Mouse (Mus musculus): ENCODE data around the gene Plcxd3.

Gene Plcxd3

DNA sequence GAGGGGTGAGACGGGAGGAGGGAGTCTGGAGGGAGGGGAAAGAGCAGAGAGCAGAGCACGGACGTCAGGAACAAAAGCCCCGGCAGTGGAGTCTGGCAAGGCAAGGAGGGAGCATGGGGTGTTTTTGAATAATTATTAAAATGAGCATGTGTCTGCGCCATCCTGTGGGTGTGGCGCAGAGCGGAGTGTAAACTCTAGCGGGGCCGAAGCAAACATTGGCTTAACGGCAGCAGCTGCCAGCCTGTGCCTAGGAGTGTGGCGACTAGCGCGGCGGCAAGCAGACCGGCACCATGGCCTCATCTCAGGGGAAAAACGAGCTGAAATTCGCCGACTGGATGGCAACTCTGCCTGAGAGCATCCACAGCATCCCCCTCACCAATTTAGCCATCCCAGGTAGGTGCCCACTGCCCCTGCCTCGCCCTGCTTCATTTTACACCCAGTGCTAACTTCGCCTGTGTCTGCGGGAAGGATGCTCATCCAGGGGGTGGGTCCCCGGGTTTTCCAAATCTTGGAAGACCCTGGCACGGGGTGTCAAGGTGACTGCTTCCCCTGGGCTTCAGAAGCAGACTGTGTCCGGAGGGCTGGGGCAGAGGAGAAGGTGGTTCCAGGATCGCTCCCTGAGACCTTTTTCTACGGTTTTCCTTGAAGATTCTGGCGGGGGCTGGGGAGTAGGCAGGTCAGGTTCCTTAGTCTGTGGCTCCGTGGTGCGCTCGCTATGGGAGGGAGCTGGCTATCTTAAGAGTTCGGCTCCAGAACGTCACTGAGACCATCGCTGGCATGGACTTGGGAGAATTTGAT lies at the start of gene Plcxd3:
Plcxd3 (plus strand) TSS at position 69 of the 798 bp plus-strand sequence.
- DNase-seq (ENCODE audit: low spot score in 2 of 2): no peak

DNA sequence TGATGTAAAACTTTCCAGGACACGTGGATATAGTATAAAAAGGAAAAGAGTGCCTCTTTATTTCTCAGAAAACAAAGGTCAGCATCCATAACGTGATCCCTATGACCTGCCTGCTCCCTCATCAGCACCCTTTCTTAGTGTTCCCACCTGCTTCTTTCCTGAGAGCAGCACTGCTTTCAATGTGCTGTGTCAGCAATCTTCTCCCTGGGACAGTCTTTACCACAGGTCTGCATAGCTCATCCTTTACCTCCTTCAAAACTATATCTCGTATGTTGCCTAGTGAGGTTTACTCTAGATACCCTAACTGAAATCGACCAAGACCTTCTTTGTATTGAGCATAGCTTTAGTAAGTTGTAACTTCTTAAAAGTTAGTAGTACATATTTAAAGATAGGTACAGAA lies 43.4 kb upstream of the Plcxd3 start:
- DNase-seq (ENCODE audit: low spot score in 2 of 2): no peak

DNA sequence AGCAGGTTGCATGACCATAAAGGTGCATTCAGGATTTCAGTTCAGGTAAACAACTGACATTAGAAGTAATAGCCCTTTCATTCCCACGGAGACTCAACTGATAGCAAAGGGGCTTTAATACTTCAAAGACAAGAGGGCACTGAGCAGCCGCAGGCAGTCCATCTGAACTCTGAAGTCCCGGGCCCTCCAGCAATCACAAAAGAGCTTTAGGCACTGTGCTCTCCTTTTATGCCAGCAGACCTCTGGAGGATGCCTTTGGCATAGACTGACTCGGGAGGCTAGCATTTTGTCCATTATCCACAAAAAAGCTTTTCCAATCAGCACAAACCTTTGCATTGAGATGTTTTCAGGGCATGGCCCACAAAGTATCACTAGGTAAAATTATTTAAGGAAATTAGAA lies 33.7 kb upstream of the Plcxd3 start:
- no peak for DNase-seq (ENCODE audit: low spot score in 2 of 2)

DNA sequence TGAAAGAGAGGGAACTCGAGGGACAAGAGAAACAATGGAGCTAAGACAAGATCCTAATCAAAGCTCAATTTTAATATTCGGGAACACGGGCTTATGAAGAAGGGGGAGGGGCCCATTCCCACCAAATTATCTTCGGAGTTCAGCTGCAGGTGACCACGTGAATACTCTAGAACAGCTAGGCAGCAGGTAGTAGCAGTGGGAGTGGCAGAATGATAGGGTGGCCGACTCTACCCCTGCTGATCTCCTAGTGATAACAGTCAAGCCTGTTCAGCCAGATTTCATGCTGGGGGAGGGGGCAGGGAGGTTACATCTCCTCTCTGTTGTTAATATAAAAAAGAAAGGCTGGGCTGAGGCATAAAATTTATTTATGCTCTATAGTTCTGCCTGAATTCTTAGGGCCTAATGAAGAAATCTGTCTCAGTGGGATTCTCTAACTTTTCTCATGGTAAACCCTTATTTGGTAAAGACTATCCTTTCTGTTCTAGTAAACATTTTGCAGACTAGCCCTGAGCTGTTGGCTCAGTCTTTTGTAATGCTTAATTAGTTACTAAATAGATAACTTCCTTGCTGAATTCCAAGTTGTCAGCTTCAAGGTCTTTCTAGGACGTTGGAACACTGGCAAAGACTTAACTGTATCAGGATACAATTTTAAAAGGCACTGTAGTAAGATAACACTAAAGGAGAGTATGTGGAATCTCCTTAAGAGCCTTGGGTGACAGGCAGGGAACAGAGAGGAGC lies 26.3 kb upstream of the Plcxd3 start:
- no peak for DNase-seq (ENCODE audit: low spot score in 2 of 2)

DNA sequence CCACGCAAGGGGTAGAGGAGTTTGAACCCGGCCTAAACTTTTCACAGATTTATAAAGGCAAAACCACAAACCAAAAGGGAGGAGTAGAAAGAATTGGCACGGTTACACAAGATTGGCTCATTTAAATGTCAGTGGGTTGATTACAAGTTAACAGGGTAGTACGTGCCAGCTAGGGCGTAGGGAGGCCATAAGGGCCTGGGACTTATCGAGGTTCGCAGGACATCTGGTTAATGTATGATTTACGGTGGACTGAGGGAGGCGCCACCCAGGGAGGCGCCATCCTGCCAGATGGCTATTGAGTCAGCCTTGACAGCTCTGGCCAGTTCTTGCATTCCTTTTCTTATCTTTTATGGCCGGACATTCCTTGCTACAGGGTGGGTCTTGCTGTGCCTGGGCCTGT lies 18.9 kb upstream of the Plcxd3 start:
- no peak for DNase-seq (ENCODE audit: low spot score in 2 of 2)

DNA sequence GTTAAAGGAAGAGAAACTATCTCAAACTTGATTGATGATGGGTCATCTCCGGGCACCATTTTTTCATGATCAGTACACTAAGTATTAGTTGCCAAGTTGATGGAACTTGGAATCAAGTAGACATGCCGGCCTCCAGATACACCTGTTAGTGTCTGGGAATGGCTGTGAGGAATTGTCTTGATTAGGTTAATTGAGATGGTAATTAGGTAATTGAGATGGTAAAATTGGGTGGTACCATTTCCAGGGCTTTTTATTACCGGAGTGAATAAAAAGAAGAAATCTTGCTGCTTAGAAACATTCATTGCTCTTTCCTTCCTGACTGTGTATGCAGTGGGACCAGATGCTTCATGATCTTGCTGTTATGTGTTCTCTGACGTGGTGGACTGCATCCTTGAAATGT lies 17.6 kb upstream of the Plcxd3 start:
- DNase-seq (ENCODE audit: low spot score in 2 of 2): no peak

DNA sequence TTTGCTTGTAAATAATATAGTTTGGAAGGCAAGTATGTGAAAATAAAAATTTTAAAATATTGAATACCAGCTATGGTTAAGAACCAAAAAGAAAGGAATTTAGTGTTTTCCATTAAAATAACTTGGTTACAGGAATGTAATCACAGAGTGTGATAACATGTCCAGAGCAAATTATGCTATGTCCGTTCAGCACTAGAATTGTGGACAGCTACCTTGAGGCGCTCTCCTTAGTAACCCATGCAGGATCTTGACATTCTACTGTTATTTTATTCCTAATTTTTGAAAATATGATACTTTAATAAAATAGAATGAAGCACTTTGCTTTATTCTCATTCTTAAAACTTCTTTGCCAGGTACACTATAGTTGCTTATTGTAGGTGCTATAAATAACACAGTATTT lies 7.5 kb upstream of the Plcxd3 start:
- DNase-seq (ENCODE audit: low spot score in 2 of 2): no peak

DNA sequence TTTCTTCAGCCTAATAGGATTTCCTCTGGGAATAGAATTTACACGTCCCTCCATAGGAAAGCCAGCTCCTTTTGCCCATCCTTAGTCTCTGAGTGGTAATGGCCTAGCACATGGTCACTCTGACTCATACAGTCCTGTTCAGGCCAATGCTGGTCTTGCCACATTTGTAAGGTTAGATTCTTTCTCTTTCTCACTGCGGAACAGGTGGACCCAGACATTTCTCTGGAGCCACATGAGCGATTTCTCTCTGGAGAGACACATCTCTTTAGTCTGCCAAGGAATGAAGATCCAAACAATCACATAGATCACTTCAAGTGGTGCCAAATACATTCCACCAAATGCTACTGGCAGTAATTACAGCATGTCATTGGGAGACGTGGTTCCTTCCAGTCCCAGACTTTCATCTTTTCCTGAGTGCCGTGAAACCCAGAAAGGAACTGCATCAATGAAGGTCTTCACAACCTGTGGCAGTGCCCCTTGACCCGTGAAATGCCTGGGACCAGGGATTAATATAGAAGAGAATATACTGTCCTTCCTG lies 769 bp upstream of the Plcxd3 start:
- DNase-seq (ENCODE audit: low spot score in 2 of 2): no peak

DNA sequence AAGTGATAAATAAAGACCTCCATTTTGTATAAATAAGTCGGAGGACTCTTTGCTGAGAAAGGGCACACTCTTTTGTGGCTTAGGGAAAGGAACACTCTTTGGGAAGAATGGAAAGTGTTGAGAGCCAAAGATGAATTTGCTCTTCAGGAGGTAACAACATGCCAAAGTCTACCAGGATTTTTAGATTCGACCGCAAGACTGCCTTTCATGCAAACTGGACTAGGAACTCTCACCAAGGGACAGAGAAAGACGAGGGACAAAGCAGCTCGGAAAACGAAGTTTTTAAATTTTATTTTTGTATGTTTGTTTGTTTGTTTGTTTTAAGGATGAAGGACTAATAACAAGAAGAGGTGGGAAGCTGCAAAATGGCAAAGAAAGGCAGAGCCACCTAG lies 264 bp upstream of the Plcxd3 start:
- no peak for DNase-seq (ENCODE audit: low spot score in 2 of 2)

DNA sequence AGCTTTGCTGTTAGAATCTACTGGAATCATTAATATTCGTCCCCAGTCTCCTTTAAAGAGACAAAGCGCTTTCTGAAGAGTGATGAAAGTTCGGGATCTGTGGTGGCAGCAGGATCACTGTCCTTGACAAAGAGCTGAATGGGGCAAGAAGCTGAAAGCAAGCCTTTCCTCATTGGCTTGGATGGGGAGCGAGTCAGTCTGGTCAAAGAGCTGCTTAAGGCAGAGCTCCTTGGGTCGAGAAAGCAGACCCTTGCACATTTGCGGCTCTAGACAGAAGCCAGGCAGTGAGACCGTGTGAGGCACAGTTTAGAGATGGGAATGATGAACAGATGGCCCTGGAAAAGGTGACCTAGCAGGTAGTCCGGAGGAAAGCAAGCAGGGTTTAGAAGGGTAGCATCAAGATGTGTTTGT lies 935 bp downstream of the Plcxd3 start:
- DNase-seq (ENCODE audit: low spot score in 2 of 2): no peak

DNA sequence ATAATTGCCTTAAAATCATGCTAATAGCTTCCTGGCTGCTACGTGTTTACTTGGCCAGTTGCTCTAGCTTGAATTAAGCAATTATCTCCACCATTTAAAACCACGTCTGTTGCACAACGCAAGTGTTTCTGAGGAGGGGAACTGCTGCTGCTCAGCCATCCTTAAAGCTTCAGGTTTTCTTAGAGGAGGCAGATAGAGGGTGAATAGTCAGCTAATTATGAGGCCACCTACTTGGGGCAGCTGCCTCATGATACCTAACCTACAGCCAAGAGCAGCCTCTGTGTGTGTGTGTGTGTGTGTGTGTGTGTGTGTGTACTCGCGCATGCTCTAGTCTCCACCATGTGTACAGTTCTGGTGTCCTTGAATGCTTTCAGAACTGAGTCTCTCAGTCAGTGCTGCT lies 3.5 kb downstream of the Plcxd3 start:
- DNase-seq (ENCODE audit: low spot score in 2 of 2): no peak

DNA sequence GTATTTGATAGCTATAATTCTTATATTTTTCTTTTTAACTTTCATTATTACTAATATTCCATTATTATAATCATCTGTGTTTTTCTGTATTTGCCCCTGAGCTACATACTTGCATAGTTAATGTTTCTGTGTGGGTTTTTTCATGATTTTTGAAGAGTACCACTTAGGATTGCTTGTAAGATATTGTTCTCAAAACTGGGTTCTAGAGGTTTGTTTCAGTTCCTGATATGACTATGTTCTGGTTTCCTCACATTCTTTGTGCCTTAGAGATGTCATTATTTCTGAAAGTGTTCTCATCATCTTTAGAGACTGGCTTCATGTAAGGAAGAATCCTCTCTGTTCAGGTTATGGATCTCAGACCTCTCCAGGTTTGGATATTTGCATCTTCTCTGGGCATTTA lies 12.5 kb downstream of the Plcxd3 start:
- DNase-seq (ENCODE audit: low spot score in 2 of 2): no peak

DNA sequence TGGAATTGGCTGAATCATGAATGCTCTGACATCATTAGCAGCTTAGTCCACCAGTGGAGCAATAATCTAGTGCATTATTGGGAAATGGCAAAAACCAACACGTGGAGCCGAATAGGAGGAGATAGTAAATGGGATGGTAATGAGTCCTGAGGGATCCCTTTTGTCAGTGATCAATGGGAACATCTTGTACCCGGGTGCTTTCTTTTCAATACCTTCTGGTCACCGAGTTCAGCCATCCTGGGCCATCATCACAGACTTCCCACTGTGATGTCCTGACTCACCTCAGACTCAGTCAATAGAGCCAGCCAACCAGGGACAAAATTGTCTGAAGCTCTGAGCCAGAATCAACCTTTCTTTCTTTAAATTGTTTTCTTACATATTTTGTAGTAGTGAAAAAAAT lies 24.8 kb downstream of the Plcxd3 start:
- no peak for DNase-seq (ENCODE audit: low spot score in 2 of 2)

DNA sequence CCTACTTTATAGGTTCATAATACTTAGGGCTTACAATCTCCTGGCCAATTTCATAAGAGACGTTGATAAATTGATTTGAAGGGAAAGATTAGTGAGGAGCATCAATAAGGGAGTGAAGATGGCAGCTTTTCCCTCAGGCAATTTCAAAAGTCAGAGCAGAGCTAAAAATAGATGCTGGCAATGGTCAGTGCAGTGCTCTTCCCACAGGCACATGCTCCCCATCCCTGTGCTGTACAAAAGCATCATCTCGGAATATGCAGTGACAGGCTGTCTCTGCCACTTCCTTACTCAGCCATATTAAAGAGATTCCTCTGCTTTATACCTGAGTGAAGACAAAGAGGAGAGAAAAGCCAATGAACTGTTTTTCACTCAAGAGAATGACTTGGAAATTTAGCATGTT lies 36.0 kb downstream of the Plcxd3 start:
- DNase-seq (ENCODE audit: low spot score in 2 of 2): no peak

DNA sequence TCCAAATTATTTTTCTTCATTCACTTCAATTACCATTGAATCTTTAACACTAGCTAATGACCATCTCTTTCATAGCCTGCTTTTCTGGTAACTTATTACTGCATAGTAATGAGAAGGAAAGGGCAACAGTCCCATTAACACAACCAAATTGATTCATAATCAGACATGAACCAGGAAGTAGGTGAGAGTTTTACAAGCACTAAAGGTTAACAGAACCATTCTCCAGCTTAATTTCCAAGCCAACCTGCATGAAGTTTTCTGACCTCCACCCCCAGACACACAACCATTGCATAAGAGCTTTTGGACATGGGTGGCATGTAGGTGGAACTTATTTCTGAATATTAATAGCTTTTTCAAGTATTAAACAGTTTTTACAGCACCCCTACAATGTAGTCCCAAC lies 64.8 kb downstream of the Plcxd3 start:
- no peak for DNase-seq (ENCODE audit: low spot score in 2 of 2)

DNA sequence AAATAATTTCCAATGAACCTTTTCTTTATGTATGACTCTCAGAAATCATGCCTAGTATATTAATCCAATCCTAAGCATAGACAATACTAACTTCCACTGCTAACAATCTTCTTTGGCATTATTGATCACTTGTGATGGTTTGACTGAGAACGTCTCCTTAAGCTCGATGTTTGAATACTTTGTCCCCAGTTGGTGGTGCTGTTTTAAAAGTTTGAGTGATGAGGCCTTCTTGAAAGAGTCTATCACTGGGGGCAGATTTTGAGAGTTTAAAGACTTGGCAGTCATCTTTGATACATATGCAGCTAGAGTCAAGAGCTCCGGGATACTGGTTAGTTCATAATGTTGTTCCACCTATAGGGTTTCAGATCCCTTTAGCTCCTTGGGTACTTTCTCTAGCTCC lies 120.9 kb downstream of the Plcxd3 start:
- DNase-seq (ENCODE audit: low spot score in 2 of 2): no peak

DNA sequence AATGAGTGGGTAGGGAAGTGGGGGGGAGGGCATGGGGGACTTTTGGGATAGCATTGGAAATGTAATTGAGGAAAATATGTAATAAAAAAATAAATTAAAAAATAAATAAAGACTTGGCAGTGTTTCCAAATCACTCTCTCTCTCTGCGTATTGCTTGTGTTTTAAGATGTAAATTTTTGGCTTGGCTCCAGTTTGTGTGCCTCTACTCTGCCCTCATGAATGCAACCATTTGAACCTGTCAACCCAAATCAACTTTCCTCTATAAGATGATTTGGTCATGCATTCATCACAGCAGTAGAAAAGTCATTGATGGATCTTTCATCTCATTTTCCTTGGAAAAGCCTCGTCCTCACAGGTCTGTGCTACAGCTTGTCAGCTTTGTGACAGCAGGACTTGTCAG lies 121.7 kb downstream of the Plcxd3 start:
- DNase-seq (ENCODE audit: low spot score in 2 of 2): no peak

DNA sequence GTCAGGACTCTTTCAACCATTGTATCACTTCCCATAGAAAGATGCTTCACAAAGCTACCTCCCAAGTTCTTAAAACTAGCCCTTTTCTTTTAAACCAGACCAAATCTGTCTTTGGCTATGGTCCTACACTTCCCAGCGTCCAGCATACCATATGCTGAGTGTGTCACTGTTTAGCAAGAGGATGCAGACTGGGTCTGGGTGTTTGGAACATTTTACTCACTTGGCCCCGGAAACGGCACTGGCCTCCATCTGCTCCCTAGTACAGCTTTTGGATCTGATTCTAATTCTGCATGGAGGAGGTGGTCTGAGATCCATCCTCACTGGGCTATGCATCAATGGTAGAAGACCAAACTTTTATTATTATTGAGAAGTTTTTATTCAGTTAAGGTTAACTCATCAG lies 122.7 kb downstream of the Plcxd3 start:
- no peak for DNase-seq (ENCODE audit: low spot score in 2 of 2)

DNA sequence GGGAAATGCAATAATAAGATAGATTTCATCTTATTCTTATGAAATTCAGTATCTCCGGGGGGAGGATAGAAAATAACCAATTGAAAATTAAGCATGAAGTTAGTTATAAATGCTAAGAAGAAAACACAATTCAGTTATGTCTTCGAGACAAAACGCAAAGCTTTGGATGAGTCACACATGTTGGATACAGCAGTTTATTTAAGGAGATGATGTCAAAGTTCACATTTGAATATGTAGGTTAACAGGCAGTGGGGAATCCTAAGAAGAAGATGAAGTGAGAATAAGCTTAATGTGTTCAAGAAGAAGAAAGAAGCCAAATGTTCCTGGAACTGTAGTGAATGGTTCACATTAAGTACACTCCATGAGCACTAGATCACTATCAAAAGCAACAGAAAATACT lies 128.1 kb downstream of the Plcxd3 start:
- no peak for DNase-seq (ENCODE audit: low spot score in 2 of 2)

DNA sequence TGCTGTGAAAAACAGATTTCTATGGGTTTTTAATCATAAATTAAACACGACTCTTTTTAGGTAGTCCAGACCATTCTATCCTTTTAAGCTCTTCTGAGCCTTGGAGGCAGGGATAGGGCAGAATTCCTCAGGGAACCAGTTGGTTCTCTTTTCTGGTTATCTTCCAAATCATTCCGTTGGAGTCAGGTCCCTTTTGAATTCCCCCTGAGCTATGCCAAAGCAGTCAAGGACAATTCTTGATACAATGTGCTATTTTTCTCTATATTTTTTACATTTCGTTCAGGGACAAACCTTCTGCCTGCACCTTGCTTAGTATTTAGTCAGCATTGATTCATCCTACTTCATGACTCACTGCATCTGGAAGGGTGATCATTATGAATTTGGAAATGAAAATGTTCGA lies 128.5 kb downstream of the Plcxd3 start:
- DNase-seq (ENCODE audit: low spot score in 2 of 2): no peak

DNA sequence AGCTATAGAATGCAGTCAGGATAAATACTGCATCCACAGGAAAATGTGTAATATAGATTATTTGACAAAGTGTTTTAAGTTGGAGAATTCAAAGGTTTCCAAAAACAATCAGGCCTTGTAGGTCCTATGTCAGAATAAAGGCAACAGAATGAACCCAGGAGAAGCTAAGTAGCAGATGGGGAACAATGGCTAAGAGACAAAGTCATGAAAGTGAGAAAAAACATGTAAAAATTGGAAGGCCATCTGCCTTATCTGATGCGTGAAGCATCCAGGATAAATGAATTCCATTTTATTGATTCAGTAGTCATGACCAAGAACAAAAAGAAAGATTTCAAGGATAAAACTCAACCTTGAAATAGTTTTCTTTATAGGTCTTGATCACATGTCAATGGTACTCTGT lies 139.4 kb downstream of the Plcxd3 start:
- no peak for DNase-seq (ENCODE audit: low spot score in 2 of 2)

DNA sequence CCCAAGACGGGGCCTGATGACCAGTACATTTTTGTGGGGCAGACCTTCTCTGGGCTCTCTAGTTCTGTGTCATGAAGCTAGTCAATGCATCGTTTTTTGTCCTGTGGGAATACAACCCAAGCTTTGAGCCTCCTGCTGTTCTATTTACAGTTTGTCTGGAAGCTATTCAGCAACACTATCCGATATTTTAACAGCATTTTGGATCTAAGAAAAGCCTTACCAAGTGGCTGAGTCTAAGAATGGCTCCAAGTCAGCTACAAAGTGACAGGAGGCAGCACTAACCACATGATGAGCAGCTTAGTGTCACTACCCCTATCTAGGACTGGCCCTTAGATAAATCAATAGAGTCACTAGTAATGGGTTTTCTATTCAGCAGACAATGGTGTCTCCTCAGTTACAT lies 149.3 kb downstream of the Plcxd3 start:
- no peak for DNase-seq (ENCODE audit: low spot score in 2 of 2)

DNA sequence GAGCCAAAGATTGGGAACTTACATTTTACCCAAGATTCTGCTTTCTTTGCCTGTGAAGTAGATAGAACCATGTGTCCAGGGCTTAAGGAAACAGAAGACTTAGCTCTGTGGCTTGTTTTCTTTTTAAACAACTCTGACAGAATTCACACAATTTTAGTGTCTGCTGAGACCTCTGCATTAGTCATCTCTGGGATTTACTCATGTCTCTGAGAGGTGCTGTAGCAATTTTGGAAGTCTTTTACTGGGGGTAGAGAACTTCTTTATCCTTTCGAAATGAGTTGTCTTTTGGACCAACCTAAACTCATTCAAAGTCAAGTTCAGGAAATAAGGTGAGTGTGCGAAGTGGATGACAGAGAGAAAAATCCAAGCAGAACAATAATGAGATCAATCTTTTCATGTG lies 158.4 kb downstream of the Plcxd3 start:
- DNase-seq (ENCODE audit: low spot score in 2 of 2): no peak
